In genomic region chr5:32862469-32863132, GRCm38 (mm10) we compare ENCODE assay signal across 8 mouse cellular contexts. TPM values are rescaled to one million over a fixed set of nuclear protein-coding genes. Genes with fewer than 3 reads are reported as not detected.
DNase-seq lines count a peak whose midpoint lies in the region; ATAC-seq and TF ChIP-seq lines count a peak whose summit lies in the region.

No protein-coding gene starts in this region.

- peaks cover 8% of the 10 kb centered on the region for H3K36me3 ChIP-seq in hindbrain, embryonic 13.5 days
- H3K36me3 ChIP-seq in liver, embryonic 12.5 days: peaks cover 13% of the 10 kb centered on the region
- no peaks in the 10 kb centered on the region for H3K36me3 ChIP-seq in stomach, postnatal 0 days (ENCODE audit: control insufficient read depth, insufficient read depth, low read length)

- H3K4me3 ChIP-seq in hindbrain, embryonic 13.5 days: no peak overlapping the region
- H3K4me3 ChIP-seq in liver, embryonic 12.5 days: peak overlapping the region; percentile 82
- H3K4me3 ChIP-seq in stomach, postnatal 0 days (ENCODE audit: low read depth, low read length): peak overlapping the region; percentile 75; the same call in 1 of the 2 replicates

- no peaks in the 10 kb centered on the region for H3K9me3 ChIP-seq in hindbrain, embryonic 13.5 days
- no peaks in the 10 kb centered on the region for H3K9me3 ChIP-seq in liver, embryonic 12.5 days (replicated peaks)
- H3K9me3 ChIP-seq in stomach, postnatal 0 days (ENCODE audit: control insufficient read depth, low read length): no peaks in the 10 kb centered on the region

- DNase-seq in retina, postnatal 1 day: peak; percentile 9
- DNase-seq in retina, embryonic 14.5 days (ENCODE audit: low spot score): no peak
- no peak for DNase-seq in stomach, postnatal 0 days (ENCODE audit: low spot score)
- DNase-seq in cerebellum, adult 9-11 months: no peak
- DNase-seq in left cerebral cortex, adult 9 months (ENCODE audit: low spot score in 2 of 2): no peak
- no peak for DNase-seq in right cerebral cortex, adult 2 months (ENCODE audit: low spot score in 2 of 2)

- H3K9ac ChIP-seq in hindbrain, embryonic 13.5 days: no peak overlapping the region
- H3K9ac ChIP-seq in liver, embryonic 12.5 days: peak overlapping the region; percentile 91; the same call in 1 of the 2 replicates
- no peak overlapping the region for H3K9ac ChIP-seq in stomach, postnatal 0 days (ENCODE audit: low read length)

- no peaks in the 10 kb centered on the region for H3K27me3 ChIP-seq in hindbrain, embryonic 13.5 days
- H3K27me3 ChIP-seq in liver, embryonic 12.5 days (replicated peaks): no peaks in the 10 kb centered on the region
- H3K27me3 ChIP-seq in stomach, postnatal 0 days (ENCODE audit: control insufficient read depth, insufficient read depth, low read length): no peaks in the 10 kb centered on the region

- no peak overlapping the region for H3K27ac ChIP-seq in hindbrain, embryonic 13.5 days
- H3K27ac ChIP-seq in liver, embryonic 12.5 days: peak overlapping the region; percentile 87
- no peak overlapping the region for H3K27ac ChIP-seq in stomach, postnatal 0 days (replicated peaks)

- no peak for ATAC-seq in hindbrain, embryonic 13.5 days (ENCODE audit: low FRiP score)
- no peak for ATAC-seq in liver, embryonic 12.5 days
- no peak for ATAC-seq in stomach, postnatal 0 days (ENCODE audit: low FRiP score, low TSS enrichment)

- 75% methylated on average over 6 of the region's 6 CpGs for WGBS in hindbrain, embryonic 13.5 days
- 66% methylated on average over 6 of the region's 6 CpGs for WGBS in liver, embryonic 12.5 days (ENCODE audit: insufficient replicate concordance)
- WGBS in stomach, postnatal 0 days: 37% methylated on average over 6 of the region's 6 CpGs

- peaks cover 10% of the 10 kb centered on the region for H3K4me1 ChIP-seq in hindbrain, embryonic 13.5 days (replicated peaks)
- H3K4me1 ChIP-seq in liver, embryonic 12.5 days: peaks cover 29% of the 10 kb centered on the region
- H3K4me1 ChIP-seq in stomach, postnatal 0 days (replicated peaks; ENCODE audit: control insufficient read depth, insufficient read depth): no peaks in the 10 kb centered on the region

- H3K4me2 ChIP-seq in hindbrain, embryonic 13.5 days: peak overlapping the region; percentile 76
- peak overlapping the region; percentile 86 for H3K4me2 ChIP-seq in liver, embryonic 12.5 days
- H3K4me2 ChIP-seq in stomach, postnatal 0 days (replicated peaks; ENCODE audit: low read depth): no peak overlapping the region; the same call in 1 of the 2 replicates

- no peak for TF ChIP-seq CTCF in stomach, postnatal 0 days (IDR thresholded peaks at IDR 0.05; ENCODE audit: low read depth)

- TF ChIP-seq EP300 in stomach, postnatal 0 days (optimal IDR thresholded peaks at IDR 0.05): no peak

RNA-seq across cellular contexts. Expression of gene Depdc5, which starts 0.9 kb away (rescaled TPM):
- 28.6 and 31.4 TPM in 2 replicates for polyA plus RNA-seq in hindbrain, embryonic 13.5 days (2015; fragmentation: Nextera tagmentation; extraction: Ambion mirVana)
- 14.3 and 14.4 TPM in 2 replicates for polyA plus RNA-seq in liver, embryonic 12.5 days (2016; fragmentation: Nextera tagmentation; extraction: Ambion mirVana)
- 4.1 and 5.2 TPM in 2 replicates for polyA plus RNA-seq in stomach, postnatal 0 days (2015; fragmentation: Nextera tagmentation; extraction: Ambion mirVana)

RNA-seq across cellular contexts. Expression of gene Prr14l, which starts 8.5 kb away (rescaled TPM):
- polyA plus RNA-seq in hindbrain, embryonic 13.5 days (2015; fragmentation: Nextera tagmentation; extraction: Ambion mirVana): 12.2 and 15.5 TPM in 2 replicates
- 15.0 and 15.3 TPM in 2 replicates for polyA plus RNA-seq in liver, embryonic 12.5 days (2016; fragmentation: Nextera tagmentation; extraction: Ambion mirVana)
- 5.6 and 8.8 TPM in 2 replicates for polyA plus RNA-seq in stomach, postnatal 0 days (2015; fragmentation: Nextera tagmentation; extraction: Ambion mirVana)

RNA-seq across cellular contexts. Expression of gene Gm20671, which starts 35.7 kb away (rescaled TPM):
- not detected in 2 replicates for polyA plus RNA-seq in hindbrain, embryonic 13.5 days (2015; fragmentation: Nextera tagmentation; extraction: Ambion mirVana)
- polyA plus RNA-seq in liver, embryonic 12.5 days (2016; fragmentation: Nextera tagmentation; extraction: Ambion mirVana): not detected in 2 replicates
- polyA plus RNA-seq in stomach, postnatal 0 days (2015; fragmentation: Nextera tagmentation; extraction: Ambion mirVana): not detected in 2 replicates
